Mouse (Mus musculus) CH12.LX (cell line): ENCODE results near the gene Gm19668. TPM values are rescaled to one million over a fixed set of nuclear protein-coding genes. Genes with fewer than 3 reads are reported as not detected.
A peak's percentile ranks its signal among the peaks of the same experiment; 100 is the strongest.

Experiments
- DNase-seq: peaks from one replicate; pipeline ENCODE4 v3.0.0-alpha.2; 2013; ENCODE audit errors: extremely low read depth
- H3K27ac ChIP-seq: 2 replicates; pipeline ENCODE4 v1.5.1; 2012; ENCODE audit warnings: low read depth, mild to moderate bottlenecking, control low read depth, moderate library complexity; ENCODE audit not compliant: insufficient read depth
- H3K27me3 ChIP-seq: replicated peaks from 2 replicates; pipeline ENCODE3; 2012; ENCODE audit warnings: inconsistent platforms
- H3K36me3 ChIP-seq, 2 experiments: replicated peaks in 1 of 2; 2 replicates each; pipeline versions ENCODE3 to v1.6.1; 2012; ENCODE audit warnings: inconsistent platforms in 1 of 2, low read length in 1 of 2, mild to moderate bottlenecking in 1 of 2, mixed read lengths in 1 of 2, moderate library complexity in 1 of 2; ENCODE audit not compliant: control insufficient read depth in 1 of 2, insufficient read depth in 1 of 2
- H3K4me1 ChIP-seq, 2 experiments: 2 replicates each; pipeline ENCODE4 v1.6.1; 2012; ENCODE audit warnings: inconsistent platforms in 1 of 2, moderate library complexity in 1 of 2; ENCODE audit not compliant: insufficient read depth in 2 of 2, control insufficient read depth in 1 of 2
- H3K4me2 ChIP-seq: 2 replicates; pipeline ENCODE4 v1.6.1; 2012; ENCODE audit warnings: low read depth, mild to moderate bottlenecking, control low read depth; ENCODE audit not compliant: poor library complexity, insufficient read depth, severe bottlenecking
- H3K4me3 ChIP-seq, 3 experiments: fragments of 150-350 bp in 1 of 3; sonication (generic) in 1 of 3; replicated peaks in 1 of 3; 2 replicates each; pipeline versions ENCODE3 to v1.5.1; 2011 to 2012; ENCODE audit warnings: low read depth in 2 of 3, low read length in 2 of 3, mild to moderate bottlenecking in 2 of 3, moderate library complexity in 2 of 3, control low read depth in 1 of 3, improper control_type of control experiment in 1 of 3, inconsistent platforms in 1 of 3, mixed read lengths in 1 of 3; ENCODE audit not compliant: poor library complexity in 1 of 3
- H3K79me2 ChIP-seq: replicated peaks from 2 replicates; pipeline ENCODE4 v1.6.1; 2012; ENCODE audit warnings: mild to moderate bottlenecking, moderate library complexity; ENCODE audit not compliant: control insufficient read depth, poor library complexity, insufficient read depth, severe bottlenecking; ENCODE audit errors: extremely low read depth
- H3K9ac ChIP-seq: 2 replicates; pipeline ENCODE4 v1.6.1; 2012; ENCODE audit warnings: low read depth, mild to moderate bottlenecking, control low read depth, moderate library complexity; ENCODE audit not compliant: insufficient read depth
- H3K9me3 ChIP-seq: replicated peaks from 2 replicates; pipeline ENCODE3; 2012; ENCODE audit warnings: low read length, inconsistent platforms, mixed read lengths
- BHLHE40 ChIP-seq: IDR thresholded peaks from 2 replicates; pipeline ENCODE4 v1.6.1; 2011; ENCODE audit warnings: mild to moderate bottlenecking, low read depth, low read length, improper control_type of control experiment
- CTCF ChIP-seq, 2 experiments: IDR thresholded peaks in 1 of 2; conservative IDR thresholded peaks in 1 of 2; 2 replicates each; pipeline ENCODE4 v1.5.1; 2011 to 2012; ENCODE audit warnings: low read depth in 2 of 2, low read length in 2 of 2, improper control_type of control experiment in 1 of 2, inconsistent platforms in 1 of 2, mild to moderate bottlenecking in 1 of 2, moderate library complexity in 1 of 2
- ELF1 ChIP-seq: IDR thresholded peaks from 2 replicates; pipeline ENCODE4 v1.6.1; 2014; ENCODE audit warnings: low read depth, mild to moderate bottlenecking, inconsistent platforms, low read length, improper control_type of control experiment
- GABPA ChIP-seq: IDR thresholded peaks from 2 replicates; pipeline ENCODE4 v1.6.1; 2012; ENCODE audit warnings: low read depth, low read length, improper control_type of control experiment, inconsistent platforms; ENCODE audit not compliant: insufficient replicate concordance
- IRF4 ChIP-seq: IDR thresholded peaks from 2 replicates; pipeline ENCODE4 v1.6.1; 2014; ENCODE audit warnings: low read depth, mild to moderate bottlenecking, inconsistent platforms, low read length, improper control_type of control experiment
- MAFK ChIP-seq: IDR thresholded peaks from 2 replicates; pipeline ENCODE4 v1.6.1; 2011; ENCODE audit warnings: low read length, improper control_type of control experiment; ENCODE audit not compliant: insufficient replicate concordance
- MEF2A ChIP-seq: IDR thresholded peaks from 2 replicates; pipeline ENCODE4 v1.6.1; 2014; ENCODE audit warnings: low read depth, mild to moderate bottlenecking, inconsistent platforms, low read length, improper control_type of control experiment, borderline replicate concordance
- MXI1 ChIP-seq: IDR thresholded peaks from 2 replicates; pipeline ENCODE4 v1.6.1; 2011; ENCODE audit warnings: mild to moderate bottlenecking, low read depth, low read length, improper control_type of control experiment
- NELFE ChIP-seq: IDR thresholded peaks from 2 replicates; pipeline ENCODE4 v1.6.1; 2011; ENCODE audit warnings: low read depth, low read length, improper control_type of control experiment
- NRF1 ChIP-seq: IDR thresholded peaks from 2 replicates; pipeline ENCODE4 v1.6.1; 2014; ENCODE audit warnings: low read depth, mild to moderate bottlenecking, inconsistent platforms, low read length, improper control_type of control experiment, moderate library complexity
- POLR2A ChIP-seq: IDR thresholded peaks from 2 replicates; pipeline ENCODE4 v1.6.1; 2011; ENCODE audit warnings: low read depth, mild to moderate bottlenecking, improper control_type of control experiment, low read length
- POLR2AphosphoS2 ChIP-seq: IDR thresholded peaks from 2 replicates; pipeline ENCODE4 v1.6.1; 2011; ENCODE audit warnings: low read depth, low read length, improper control_type of control experiment
- RAD21 ChIP-seq: IDR thresholded peaks from 2 replicates; pipeline ENCODE4 v1.6.1; 2011; ENCODE audit warnings: low read depth, mild to moderate bottlenecking, low read length, improper control_type of control experiment, moderate library complexity
- SIN3A ChIP-seq: IDR thresholded peaks from 2 replicates; pipeline ENCODE4 v1.6.1; 2012; ENCODE audit warnings: low read length, improper control_type of control experiment, inconsistent platforms
- SMC3 ChIP-seq: IDR thresholded peaks from 2 replicates; pipeline ENCODE4 v1.6.1; 2011; ENCODE audit warnings: low read depth, low read length, improper control_type of control experiment
- TBP ChIP-seq: conservative IDR thresholded peaks from 2 replicates; pipeline ENCODE4 v1.6.1; 2011; ENCODE audit warnings: low read depth, low read length, improper control_type of control experiment
- ZNF384 ChIP-seq: IDR thresholded peaks from 2 replicates; pipeline ENCODE4 v1.6.1; 2012; ENCODE audit warnings: low read depth, low read length, improper control_type of control experiment, inconsistent platforms
- dilution Hi-C: fragments of 300-500 bp; cut with MboI; formaldehyde crosslinking; loops from 2 replicates; pipeline ENCODE4 v1.14.3; 2020; ENCODE audit warnings: low sequenced_read_pairs; ENCODE audit not compliant: extremely low pct_unique_long_range_greater_than_20kb, extremely low pct_ligation_motif_present
- in situ Hi-C: fragments of 300-500 bp; cut with MboI; formaldehyde crosslinking; loops from 3 replicates; pipeline ENCODE4 v1.14.3; 2019; ENCODE audit warnings: low sequenced_read_pairs, low pct_ligation_motif_present, low pct_unique_long_range_greater_than_20kb, mixed read lengths
- polyA plus RNA-seq: library from polyadenylated mRNA; unstranded; fragments of >175 nt; gene quantifications from 2 replicates; pipeline ENCODE4 v1.2.1, GENCODE M21; 2012; ENCODE audit warnings: low read depth; ENCODE audit not compliant: insufficient read length
- total RNA-seq, 2 experiments: library from RNA; depleted of rRNA; stranded (reverse); fragments of 300-350 nt in 1 of 2; fragments of >200 nt in 1 of 2; gene quantifications; 2 replicates each; pipeline ENCODE4 v1.2.3; 2012 to 2014

The Gm19668 gene
- total and polyA plus RNA-seq, 3 experiments: not detected

- no peak overlapping the region for H3K9ac ChIP-seq
- H3K27me3 ChIP-seq: peaks cover 70% of the 10 kb centered on the region
- no peaks in the 10 kb centered on the region for H3K36me3 ChIP-seq
- no peak overlapping the region for H3K4me2 ChIP-seq
- no peak overlapping the region for H3K27ac ChIP-seq
- DNase-seq: no peak
- H3K79me2 ChIP-seq: no peaks in the 10 kb centered on the region
- 0 out of 4 replicates have a peak, but pooled peaks cover 0 to 3% of the 10 kb centered on the region in 2 experiments for H3K4me1 ChIP-seq
- H3K9me3 ChIP-seq: no peaks in the 10 kb centered on the region
- dilution Hi-C loops: no loop called here
- no peak overlapping the region for H3K4me3 ChIP-seq
- in situ Hi-C loops: no loop called here
- TF ChIP-seq NELFE (no peak), ZNF384 (no peak), MEF2A (no peak), GABPA (no peak), BHLHE40 (no peak), SIN3A (no peak), ELF1 (no peak), NRF1 (no peak), IRF4 (no peak)
Measured at GRCm38 (mm10) chr10:77818523-77818922, 19.6 kb upstream of the Gm19668 start.

GRCm38 (mm10) chr10:77815514-77815913, 16.6 kb upstream of the Gm19668 start:
- peak; percentile 26 for DNase-seq
- Histone ChIP-seq H3K4me2 (no peak overlapping the region), H3K4me3 (no peak overlapping the region), H3K9ac (no peak overlapping the region), H3K9me3 (no peaks in the 10 kb centered on the region), H3K27ac (no peak overlapping the region), H3K79me2 (no peaks in the 10 kb centered on the region), H3K4me1 (0 out of 4 replicates have a peak, but pooled peaks cover 0 to 3% of the 10 kb centered on the region in 2 experiments), H3K27me3 (peaks cover 76% of the 10 kb centered on the region), H3K36me3 (no peaks in the 10 kb centered on the region)
- dilution Hi-C loops (no loop called here), in situ Hi-C loops (no loop called here)
- no peak for TF ChIP-seq MXI1
- no peak for TF ChIP-seq POLR2A
- TF ChIP-seq ZNF384: no peak
- TF ChIP-seq RAD21: peak; percentile 26
- TF ChIP-seq CTCF (conservative IDR thresholded peaks at IDR 0.05 in 1 of 2, IDR thresholded peaks at IDR 0.05 in 1 of 2; ENCODE audit: low read depth in 2 of 2, low read length in 2 of 2): peak; percentile 72 to 81
- peak; percentile 50 for TF ChIP-seq SMC3
- TF ChIP-seq NELFE: no peak
- no peak for TF ChIP-seq POLR2AphosphoS2
- TF ChIP-seq TBP: no peak
- no peak for TF ChIP-seq MAFK
